Mouse (Mus musculus): ENCODE measurements around the gene Ssbp4.

DNA sequence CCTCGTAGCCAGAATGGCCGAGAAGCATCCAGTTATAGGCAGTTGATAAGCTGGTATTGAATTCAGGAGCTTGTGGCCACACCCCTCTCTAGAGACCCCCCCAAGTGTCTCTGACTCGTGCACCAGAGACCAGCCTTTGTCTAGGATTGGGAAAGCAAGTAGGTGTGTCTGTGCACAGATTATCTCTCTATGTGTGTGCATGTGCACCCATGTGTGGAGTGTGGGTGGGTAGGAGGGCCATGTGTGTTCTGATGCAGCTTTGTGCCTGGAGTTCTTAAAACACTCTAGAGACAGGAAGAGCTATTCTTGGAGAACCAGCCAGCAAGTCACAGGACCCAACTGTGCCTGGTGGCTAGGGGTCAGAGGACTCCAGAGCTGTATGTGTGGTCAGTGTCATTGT is 48.1 kb downstream of the Ssbp4 start:
- TF ChIP-seq CTCF (IDR thresholded peaks at IDR 0.05; ENCODE audit: low read depth, low read length) (no peak), POLR2A (IDR thresholded peaks at IDR 0.05; ENCODE audit: borderline replicate concordance, low read depth, low read length) (no peak)
